Mouse (Mus musculus) stomach, embryonic 16.5 days (tissue): ENCODE measurements around the gene Pcsk4. TPM values are rescaled to one million over a fixed set of nuclear protein-coding genes. Genes with fewer than 3 reads are reported as not detected.

Experiments
- ATAC-seq: fragments of 200-750 bp; cut with Nextera tagmentation; 2 replicates; pipeline ENCODE4 v1.8.0; 2017; ENCODE audit warnings: moderate number of reproducible peaks, moderate TSS enrichment; ENCODE audit not compliant: insufficient read depth, low FRiP score
- H3K27ac ChIP-seq: fragments of 300-500 bp; sonication (generic); 2 replicates; pipeline ENCODE4 v1.5.1; 2014; ENCODE audit warnings: low read length
- H3K27me3 ChIP-seq: fragments of 300-500 bp; sonication (generic); 2 replicates; pipeline ENCODE4 v1.6.1; 2014; ENCODE audit warnings: low read length, control low read depth, mixed read lengths; ENCODE audit not compliant: control insufficient read depth, insufficient read depth
- H3K36me3 ChIP-seq: fragments of 300-500 bp; sonication (generic); 2 replicates; pipeline ENCODE4 v1.6.1; 2014; ENCODE audit warnings: low read length; ENCODE audit not compliant: control insufficient read depth, insufficient read depth
- H3K4me1 ChIP-seq: fragments of 300-500 bp; sonication (generic); 2 replicates; pipeline ENCODE4 v1.6.1; 2014; ENCODE audit warnings: low read length, control low read depth, mixed read lengths; ENCODE audit not compliant: control insufficient read depth, insufficient read depth
- H3K4me2 ChIP-seq: fragments of 300-500 bp; sonication (generic); 2 replicates; pipeline ENCODE4 v1.6.1; 2014; ENCODE audit warnings: low read depth, low read length, mixed read lengths
- H3K4me3 ChIP-seq: fragments of 300-500 bp; sonication (generic); replicated peaks from 2 replicates; pipeline ENCODE4 v1.5.1; 2014; ENCODE audit warnings: mild to moderate bottlenecking, low read length
- H3K9ac ChIP-seq: fragments of 300-500 bp; sonication (generic); 2 replicates; pipeline ENCODE4 v1.6.1; 2014; ENCODE audit warnings: low read length
- H3K9me3 ChIP-seq: fragments of 300-500 bp; sonication (generic); replicated peaks from 2 replicates; pipeline ENCODE4 v1.6.1; 2016; ENCODE audit warnings: low read length, control low read depth; ENCODE audit not compliant: control insufficient read depth
- WGBS: fragments of 180-500 bp; shearing (Covaris S2); extraction: QIAGEN DNeasy Blood & Tissue Kit; methylation state at CpG from one replicate; pipeline ENCODE4 v1.1.7; 2014; 5-methylcytosine and 5-hydroxymethylcytosine counted together
- polyA plus RNA-seq: library from polyadenylated mRNA; unstranded; fragments of >200 nt; fragmentation: Nextera tagmentation; extraction: Ambion mirVana; gene quantifications from 2 replicates; pipeline ENCODE4 v1.2.1, GENCODE M21; 2015

Pcsk4 gene
- polyA plus RNA-seq, 1 experiment from 2014 or later, result 3.7 TPM

GRCm38 (mm10) chr10:80293325-80293724, 36.0 kb downstream of the Pcsk4 start:
- no peak for ATAC-seq
- H3K4me3 ChIP-seq, result peak overlapping the region; percentile 90
- peaks cover 15% of the 10 kb centered on the region for H3K4me1 ChIP-seq
- H3K9ac ChIP-seq, result peak overlapping the region; percentile 98
- WGBS, result 18% methylated on average over 14 of the region's 14 CpGs
- peaks cover 6% of the 10 kb centered on the region for H3K27me3 ChIP-seq
- peak overlapping the region; percentile 100 for H3K4me2 ChIP-seq
- peak overlapping the region; percentile 81 for H3K27ac ChIP-seq
- no peaks in the 10 kb centered on the region for H3K9me3 ChIP-seq
- H3K36me3 ChIP-seq, result 0 out of 2 replicates have a peak, but pooled peaks cover 8% of the 10 kb centered on the region

GRCm38 (mm10) chr10:80292251-80293146, 36.8 kb downstream of the Pcsk4 start, which contains the start of gene Rps15:
TSS of gene Rps15 (plus strand) at chr10:80292453.
- H3K9ac ChIP-seq, result peak within 1 kb of the TSS; percentile 98
- H3K27ac ChIP-seq, result peak within 1 kb of the TSS; percentile 81
- H3K4me3 ChIP-seq, result peak within 1 kb of the TSS; percentile 90
- peaks cover 15% of the 10 kb centered on the region for H3K4me1 ChIP-seq
- H3K27me3 ChIP-seq, result no peaks in the 10 kb centered on the region
- under 1% methylated on average over 70 of the region's 72 CpGs for WGBS
- peaks cover 10% of the 10 kb centered on the region; the same call in 1 of the 2 replicates for H3K36me3 ChIP-seq
- H3K4me2 ChIP-seq, result peak within 1 kb of the TSS; percentile 100
- peak; percentile 89 for ATAC-seq
- H3K9me3 ChIP-seq, result no peaks in the 10 kb centered on the region

GRCm38 (mm10) chr10:80288657-80289056, 40.6 kb downstream of the Pcsk4 start:
- Histone ChIP-seq H3K36me3 (peaks cover 7% of the 10 kb centered on the region; the same call in 1 of the 2 replicates), H3K9ac (no peak overlapping the region), H3K27me3 (no peaks in the 10 kb centered on the region), H3K4me3 (no peak overlapping the region), H3K4me1 (peaks cover 8% of the 10 kb centered on the region), H3K4me2 (no peak overlapping the region), H3K9me3 (no peaks in the 10 kb centered on the region), H3K27ac (0 out of 2 replicates have a peak overlapping the region, but pooled peaks have one; percentile 19)
- 64% methylated on average over 8 of the region's 8 CpGs for WGBS
- no peak for ATAC-seq

- Histone ChIP-seq H3K4me2 (no peak overlapping the region), H3K4me1 (peaks cover 8% of the 10 kb centered on the region; the same call in 1 of the 2 replicates), H3K4me3 (no peak overlapping the region), H3K9me3 (no peaks in the 10 kb centered on the region), H3K27ac (0 out of 2 replicates have a peak overlapping the region, but pooled peaks have one; percentile 19), H3K27me3 (no peaks in the 10 kb centered on the region), H3K36me3 (peaks cover 12% of the 10 kb centered on the region), H3K9ac (no peak overlapping the region; the same call in 1 of the 2 replicates)
- 87% methylated on average over 12 of the region's 12 CpGs for WGBS
- no peak for ATAC-seq
Measured at GRCm38 (mm10) chr10:80288097-80288496, 41.2 kb downstream of the Pcsk4 start.

- WGBS, result 71% methylated on average over 15 of the region's 15 CpGs
- Histone ChIP-seq H3K27ac (no peak overlapping the region), H3K4me2 (no peak overlapping the region), H3K4me3 (no peak overlapping the region), H3K9ac (no peak overlapping the region), H3K4me1 (0 out of 2 replicates have a peak, but pooled peaks cover 8% of the 10 kb centered on the region), H3K36me3 (peaks cover 19% of the 10 kb centered on the region), H3K27me3 (no peaks in the 10 kb centered on the region), H3K9me3 (no peaks in the 10 kb centered on the region)
- ATAC-seq, result no peak
Measured at GRCm38 (mm10) chr10:80285222-80286070, 43.9 kb downstream of the Pcsk4 start.

- 70% methylated on average over 20 of the region's 20 CpGs for WGBS
- ATAC-seq, result peak; percentile 79
- Histone ChIP-seq H3K9me3 (no peaks in the 10 kb centered on the region), H3K27me3 (no peaks in the 10 kb centered on the region), H3K4me3 (no peak overlapping the region), H3K36me3 (peaks cover 26% of the 10 kb centered on the region), H3K4me2 (no peak overlapping the region), H3K4me1 (0 out of 2 replicates have a peak, but pooled peaks cover 8% of the 10 kb centered on the region), H3K27ac (peak overlapping the region; percentile 76), H3K9ac (no peak overlapping the region)
Measured at GRCm38 (mm10) chr10:80282481-80283441, 46.5 kb downstream of the Pcsk4 start.

GRCm38 (mm10) chr10:80281921-80282371, 47.4 kb downstream of the Pcsk4 start:
- WGBS, result 70% methylated on average over 8 of the region's 8 CpGs
- 0 out of 2 replicates have a peak, but pooled peaks cover 8% of the 10 kb centered on the region for H3K4me1 ChIP-seq
- H3K4me2 ChIP-seq, result no peak overlapping the region
- H3K27me3 ChIP-seq, result no peaks in the 10 kb centered on the region
- no peak for ATAC-seq
- H3K9me3 ChIP-seq, result no peaks in the 10 kb centered on the region
- H3K36me3 ChIP-seq, result peaks cover 29% of the 10 kb centered on the region
- no peak overlapping the region for H3K4me3 ChIP-seq
- H3K9ac ChIP-seq, result no peak overlapping the region
- peak overlapping the region; percentile 76 for H3K27ac ChIP-seq

- Histone ChIP-seq H3K4me2 (no peak overlapping the region), H3K9me3 (no peaks in the 10 kb centered on the region), H3K27ac (peak overlapping the region; percentile 76), H3K4me1 (0 out of 2 replicates have a peak, but pooled peaks cover 8% of the 10 kb centered on the region), H3K27me3 (no peaks in the 10 kb centered on the region), H3K36me3 (peaks cover 29% of the 10 kb centered on the region), H3K4me3 (no peak overlapping the region), H3K9ac (no peak overlapping the region)
- 62% methylated on average over 7 of the region's 7 CpGs for WGBS
- ATAC-seq, result no peak
Measured at GRCm38 (mm10) chr10:80281304-80281703, 48.0 kb downstream of the Pcsk4 start.
